Mouse (Mus musculus): Measurements from ENCODE around the gene 1810037I17Rik.
"Not testable (repeated sequence)": the region's sequence is repeated elsewhere in the genome, so short reads cannot be mapped to it uniquely, and the experiment has no call there.

Gene 1810037I17Rik

GRCm38 (mm10) chr3:122932466-122932865 is 8.5 kb downstream of the 1810037I17Rik start:
- DNase-seq (ENCODE audit: low spot score in 2 of 2) = no peak

GRCm38 (mm10) chr3:122937176-122937575 is 13.2 kb downstream of the 1810037I17Rik start:
- DNase-seq (ENCODE audit: low spot score in 2 of 2) = not testable (repeated sequence)

GRCm38 (mm10) chr3:122939215-122939614 is 15.2 kb downstream of the 1810037I17Rik start:
- peak in 1 of 2 experiments; percentile 37 for DNase-seq (ENCODE audit: low spot score in 2 of 2)

- no peak for DNase-seq (ENCODE audit: low spot score in 2 of 2)
These were observed 19.4 kb downstream of the 1810037I17Rik start for GRCm38 (mm10) chr3:122943387-122943890.

GRCm38 (mm10) chr3:122950129-122950528 is 26.1 kb downstream of the 1810037I17Rik start:
- DNase-seq (ENCODE audit: low spot score in 2 of 2) = no peak

- DNase-seq (ENCODE audit: low spot score in 2 of 2) = no peak
These were observed 40.3 kb downstream of the 1810037I17Rik start for GRCm38 (mm10) chr3:122964301-122964700.

- DNase-seq (ENCODE audit: low spot score in 2 of 2) = no peak
These were observed 44.4 kb downstream of the 1810037I17Rik start for GRCm38 (mm10) chr3:122968391-122968790.

GRCm38 (mm10) chr3:122972126-122972822 is 48.3 kb downstream of the 1810037I17Rik start:
- DNase-seq (ENCODE audit: low spot score in 2 of 2) = no peak

- DNase-seq (ENCODE audit: low spot score in 2 of 2) = no peak
These were observed 50.8 kb downstream of the 1810037I17Rik start for GRCm38 (mm10) chr3:122974833-122975232.

GRCm38 (mm10) chr3:122975363-122975762 is 51.4 kb downstream of the 1810037I17Rik start:
- DNase-seq (ENCODE audit: low spot score in 2 of 2) = no peak

All from spleen, postnatal 10 days (tissue).